Mouse (Mus musculus): Measurements from ENCODE around the gene Runx1.

- TF ChIP-seq CTCF (IDR thresholded peaks at IDR 0.05; ENCODE audit: low read depth) (no peak), EP300 (IDR thresholded peaks at IDR 0.05; ENCODE audit: low read depth) (no peak)
These were observed 238.1 kb downstream of the Runx1 start for GRCm38 (mm10) chr16:92587836-92588235.

Data from liver, postnatal 0 days (tissue).